Mouse (Mus musculus) erythroid progenitor cell, adult 5-6 weeks (primary cell): Measurements from ENCODE around the gene Gm5089. TPM values are rescaled to one million over a fixed set of nuclear protein-coding genes. Genes with fewer than 3 reads are reported as not detected.

ENCODE experiments used
- ATAC-seq: replicated peaks from 2 replicates; pipeline ENCODE4 v1.8.0; 2016; ENCODE audit warnings: moderate number of reproducible peaks, mild to moderate bottlenecking, moderate TSS enrichment, inconsistent platforms; ENCODE audit not compliant: poor library complexity, low FRiP score, severe bottlenecking
- total RNA-seq, 2 experiments: library from RNA; stranded (forward) in 1 of 2; stranded (reverse) in 1 of 2; fragments of 150-400 nt in 1 of 2; fragments of 186-747, 209-891 nt in 1 of 2; gene quantifications; 2 replicates each; pipeline versions ENCODE4 v1.2.3 to v1.2.4; 2015 to 2017; ENCODE audit warnings: low replicate concordance in 2 of 2

The Gm5089 gene
- total RNA-seq (2015; ENCODE audit: low replicate concordance) (not detected in 2 replicates), total RNA-seq (2017; ENCODE audit: low replicate concordance) (not detected in 2 replicates)

GRCm38 (mm10) chr14:122450496-122451382 is at the start of gene Gm5089:
Gene Gm5089, minus strand, starts transcription at chr14:122451115.
- no peak for ATAC-seq

DNA sequence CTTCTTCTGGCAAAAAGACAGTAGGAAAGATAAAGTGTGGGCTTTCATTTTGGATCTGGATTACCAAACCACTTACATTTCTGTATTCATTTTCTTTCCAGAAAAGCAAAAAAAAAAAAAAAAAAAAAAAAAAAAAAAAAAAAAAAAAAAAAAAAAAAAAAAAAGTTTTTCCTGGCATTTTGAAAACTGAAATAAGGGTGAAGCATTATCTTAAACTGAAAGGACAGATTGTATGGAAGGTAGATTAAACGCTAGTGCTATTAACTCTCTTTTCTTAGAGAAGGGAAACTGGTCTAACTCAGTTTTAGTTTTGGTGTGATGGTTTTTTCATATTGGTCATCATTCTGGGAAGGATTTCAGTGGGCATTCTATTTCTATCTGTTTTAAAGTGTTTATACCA is 41.1 kb upstream of the Gm5089 start:
- no peak for ATAC-seq

- ATAC-seq = no peak
Measured at GRCm38 (mm10) chr14:122491521-122491920, 40.6 kb upstream of the Gm5089 start.

DNA sequence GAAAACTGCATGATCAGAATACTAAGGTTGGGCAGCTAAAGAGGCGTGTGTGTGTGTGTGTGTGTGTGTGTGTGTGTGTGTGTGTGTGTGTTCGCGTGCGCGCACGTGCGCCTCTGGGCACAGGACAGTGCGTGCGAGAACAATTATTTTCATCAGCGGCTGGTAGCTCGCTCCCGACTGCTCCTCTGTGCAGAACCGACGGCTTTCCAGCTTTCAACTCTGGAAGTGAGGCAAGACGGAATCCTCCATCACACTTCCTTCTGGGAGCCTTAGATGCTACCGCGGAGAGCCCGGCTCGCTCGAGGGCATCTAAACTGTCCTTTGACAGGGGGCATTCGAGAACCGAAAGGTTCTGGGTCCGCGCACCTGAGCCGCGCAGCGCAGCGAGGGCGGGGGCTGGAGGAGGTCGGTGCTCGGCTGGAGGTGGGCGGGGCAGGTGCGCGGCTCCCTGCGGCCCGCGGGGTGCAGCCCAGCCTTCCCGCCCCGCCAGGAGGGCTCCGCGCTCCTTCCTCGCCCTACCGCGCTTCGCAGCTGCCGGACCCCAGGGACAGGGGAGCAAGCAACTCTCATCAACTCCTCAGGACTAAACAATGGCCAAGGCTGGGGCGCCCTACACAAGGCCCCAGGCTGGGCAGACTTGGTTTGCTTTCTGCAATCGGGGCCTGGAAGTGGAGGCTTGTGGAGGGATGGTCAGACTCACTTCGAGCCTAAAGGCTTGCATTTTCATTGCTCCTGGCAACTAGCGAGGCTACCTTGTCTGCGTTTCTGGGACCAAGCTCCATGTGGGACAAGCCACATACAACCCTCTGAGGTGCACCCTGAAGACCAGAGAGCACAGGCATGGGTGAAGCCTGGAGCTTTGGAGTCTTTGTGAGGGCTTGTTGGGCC is 39.8 kb upstream of the Gm5089 start, which contains the start of gene Gm10837:
Gene Gm10837, plus strand, starts transcription at position 146 of the 888 bp plus-strand sequence.
- no peak for ATAC-seq

DNA sequence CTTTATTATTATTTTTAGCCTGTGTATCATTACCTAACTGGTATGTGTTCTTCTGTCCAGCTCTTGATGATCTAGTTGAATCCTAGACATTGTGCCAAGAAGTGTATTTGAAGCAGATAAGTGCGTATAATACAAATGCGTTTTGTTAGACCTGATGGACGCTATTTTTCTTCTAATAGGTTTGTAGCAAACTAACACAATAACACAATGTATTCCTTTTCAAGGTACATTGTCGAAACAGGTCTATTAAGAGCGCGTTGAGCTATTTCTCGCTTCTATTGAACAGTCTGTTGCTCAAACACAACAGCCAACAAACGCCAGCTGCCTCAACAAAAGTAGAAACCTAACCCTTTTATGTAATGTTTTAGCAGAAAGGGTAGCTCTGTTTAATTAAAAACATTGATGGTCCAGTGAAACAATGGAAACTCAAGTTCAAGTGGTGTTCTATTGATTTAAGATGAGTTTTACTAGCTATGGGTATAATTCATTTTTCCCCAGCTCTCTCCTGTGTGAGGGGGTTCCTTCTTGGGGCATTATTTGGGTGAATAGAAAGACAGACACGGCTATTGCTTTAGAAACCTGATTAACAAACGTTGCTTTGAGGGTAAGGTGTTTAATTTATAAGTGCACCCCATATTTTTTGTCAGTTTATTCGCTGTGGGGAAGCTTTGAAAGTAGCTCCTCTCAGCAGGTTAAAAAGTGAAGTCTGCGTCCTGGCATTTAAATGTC is 38.9 kb upstream of the Gm5089 start:
- no peak for ATAC-seq

DNA sequence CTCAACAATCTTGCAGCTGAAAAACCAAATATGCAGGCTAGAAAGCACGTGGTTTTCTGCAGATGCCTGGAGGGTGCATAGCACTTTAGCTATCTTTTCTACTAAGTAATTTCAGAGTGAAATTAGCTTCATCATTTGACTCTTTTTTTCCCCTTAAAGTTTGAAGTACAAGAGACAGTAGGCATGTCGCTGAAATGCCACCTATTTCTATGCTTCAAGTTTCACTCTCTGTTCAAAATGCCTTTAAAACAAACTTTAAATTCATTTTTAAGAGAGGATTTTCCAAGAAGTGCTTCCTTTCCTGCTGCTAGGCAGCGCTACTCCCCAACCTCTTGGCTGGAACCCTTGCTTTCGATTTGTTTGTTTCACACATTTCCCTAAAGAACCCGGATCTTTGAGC is 38.1 kb upstream of the Gm5089 start:
- no peak for ATAC-seq

DNA sequence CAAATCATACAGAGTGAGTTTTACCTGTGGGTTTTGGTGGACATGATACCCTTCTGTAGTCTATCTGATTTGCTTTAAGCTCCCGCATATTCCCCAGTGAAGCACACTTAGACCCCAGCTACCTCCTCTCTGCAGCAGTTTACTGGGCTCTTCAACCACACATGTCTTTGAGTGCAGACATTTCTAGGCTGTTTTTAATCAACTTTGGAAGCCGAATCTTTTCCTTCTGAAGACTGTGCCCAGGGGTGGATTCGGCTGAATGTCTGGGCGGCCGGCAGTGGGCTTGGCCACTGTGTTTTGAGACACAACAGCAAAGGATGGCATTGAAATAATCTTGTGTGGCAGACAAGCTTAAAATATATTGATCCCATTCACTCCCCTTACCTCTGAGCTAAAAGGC is 36.5 kb upstream of the Gm5089 start:
- no peak for ATAC-seq

DNA sequence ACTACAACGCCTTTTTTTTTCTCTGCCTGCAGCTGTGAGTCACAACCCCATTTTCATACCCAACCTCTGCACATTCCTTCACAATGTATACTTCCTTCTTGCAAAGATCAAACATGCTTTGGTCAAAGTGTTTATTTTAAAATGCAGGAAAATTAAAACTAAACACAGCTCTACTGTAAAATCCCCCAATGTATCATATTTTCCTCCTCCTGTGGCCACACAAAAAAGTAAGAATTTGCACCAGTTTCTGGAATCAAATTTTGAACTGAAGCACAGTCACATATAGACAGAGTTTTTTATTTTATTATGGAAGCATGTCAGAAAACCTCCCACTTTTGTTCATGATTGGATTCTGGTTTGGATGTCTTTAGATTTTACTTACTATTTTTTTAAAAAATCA is 35.7 kb upstream of the Gm5089 start:
- ATAC-seq = no peak

GRCm38 (mm10) chr14:122485635-122486181 is 34.8 kb upstream of the Gm5089 start:
- ATAC-seq = no peak

DNA sequence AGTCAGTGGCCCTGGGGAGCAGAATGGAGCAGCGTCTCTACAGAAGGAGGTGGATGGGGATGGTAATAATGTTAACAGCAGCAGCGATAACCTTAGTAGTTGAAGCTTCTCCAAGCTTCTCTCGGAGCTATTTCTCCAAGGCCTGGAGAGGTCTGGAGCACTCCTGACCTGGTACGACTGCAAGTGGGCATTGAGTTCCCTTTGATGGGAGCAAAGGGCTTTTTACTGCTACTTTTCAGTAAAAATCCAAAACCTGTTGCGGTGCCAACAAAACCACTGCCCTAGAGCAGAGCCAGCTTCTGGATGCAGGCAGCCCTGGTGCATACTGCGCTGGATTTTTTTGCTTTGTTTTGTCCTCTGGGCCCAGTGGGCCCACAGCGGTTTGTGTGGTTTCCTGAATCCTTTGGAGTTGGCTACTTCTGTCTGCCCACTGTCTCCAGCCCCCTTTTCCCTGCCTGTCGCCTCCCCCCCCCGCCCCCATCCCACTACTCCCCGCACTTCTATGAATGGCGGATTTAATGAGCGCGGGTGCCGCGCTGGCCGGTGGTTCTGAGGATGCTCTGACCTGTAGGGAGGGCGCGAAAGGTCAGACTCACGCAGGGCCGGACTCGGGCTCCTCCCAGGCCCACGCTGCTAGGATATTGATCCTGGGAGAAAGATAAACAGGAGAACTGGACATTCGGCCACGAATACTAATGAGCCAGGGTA is 34.1 kb upstream of the Gm5089 start:
- ATAC-seq = no peak

DNA sequence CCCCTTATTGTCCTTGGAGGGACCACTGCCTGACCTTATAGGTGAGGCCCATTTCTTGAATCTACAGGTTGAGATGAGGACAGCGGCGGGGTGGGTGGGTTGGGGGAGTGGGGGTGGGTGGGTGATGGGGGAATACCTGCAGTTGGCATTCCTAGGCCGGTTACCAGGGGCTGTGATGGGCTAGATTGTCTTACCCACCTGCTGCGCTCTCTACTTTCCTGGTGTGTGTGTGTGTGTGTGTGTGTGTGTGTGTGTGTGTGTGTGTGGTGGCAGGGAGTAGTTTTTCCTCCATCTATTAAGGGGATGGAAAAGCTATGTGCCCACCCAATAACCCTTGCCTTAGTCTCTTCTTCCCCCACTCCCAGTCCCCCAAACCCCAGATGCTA is 33.5 kb upstream of the Gm5089 start:
- ATAC-seq = no peak

GRCm38 (mm10) chr14:122483556-122484421 is 32.9 kb upstream of the Gm5089 start:
- no peak for ATAC-seq

GRCm38 (mm10) chr14:122483024-122483385 is 32.1 kb upstream of the Gm5089 start:
- no peak for ATAC-seq

DNA sequence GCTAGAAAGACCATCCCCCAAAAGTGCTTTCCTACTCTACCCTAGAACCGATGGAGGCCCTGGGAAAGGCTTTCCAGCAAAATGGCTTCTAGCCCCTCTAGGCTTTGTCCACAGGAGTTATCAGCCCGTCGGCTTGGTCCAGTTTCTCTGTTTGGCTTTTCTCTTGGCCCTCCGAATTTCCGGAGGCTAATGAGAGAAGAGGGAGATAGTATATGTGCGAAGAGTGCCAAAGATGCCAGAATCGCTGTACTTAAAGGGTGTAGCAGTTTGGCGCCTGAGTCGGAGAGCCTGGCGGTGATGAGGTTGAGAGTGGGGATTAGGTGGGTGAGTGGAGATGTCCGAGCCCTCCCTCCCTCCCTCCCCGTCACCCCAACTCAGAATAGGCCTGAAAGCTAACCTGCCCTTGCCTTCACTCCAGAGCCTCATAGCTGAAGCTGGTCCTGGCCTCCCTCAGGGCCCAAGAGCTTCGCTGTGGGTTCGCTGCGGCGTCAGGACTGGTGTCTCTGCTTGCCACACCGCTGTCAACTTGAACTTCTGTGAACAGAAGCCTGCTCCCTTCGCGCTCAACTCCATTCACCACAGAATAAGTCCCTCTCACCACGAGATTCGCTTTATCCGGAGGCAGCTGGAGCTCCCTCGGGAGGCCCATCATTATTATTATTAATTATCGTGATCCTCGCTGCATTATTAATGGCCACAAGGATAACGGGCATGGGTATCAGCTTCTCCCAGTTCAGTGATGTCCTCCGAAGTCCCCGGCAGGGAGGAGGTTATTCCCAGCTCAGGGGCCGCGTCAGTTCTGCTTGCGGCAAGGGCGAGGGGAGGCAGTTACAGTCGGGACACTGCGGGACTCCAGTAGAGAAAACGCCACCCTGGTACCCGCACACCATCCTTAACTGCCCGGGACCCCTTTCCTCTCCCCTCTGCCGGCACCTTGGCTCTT is 31.4 kb upstream of the Gm5089 start:
- no peak for ATAC-seq

- no peak for ATAC-seq
Measured at GRCm38 (mm10) chr14:122481181-122481580, 30.3 kb upstream of the Gm5089 start.

DNA sequence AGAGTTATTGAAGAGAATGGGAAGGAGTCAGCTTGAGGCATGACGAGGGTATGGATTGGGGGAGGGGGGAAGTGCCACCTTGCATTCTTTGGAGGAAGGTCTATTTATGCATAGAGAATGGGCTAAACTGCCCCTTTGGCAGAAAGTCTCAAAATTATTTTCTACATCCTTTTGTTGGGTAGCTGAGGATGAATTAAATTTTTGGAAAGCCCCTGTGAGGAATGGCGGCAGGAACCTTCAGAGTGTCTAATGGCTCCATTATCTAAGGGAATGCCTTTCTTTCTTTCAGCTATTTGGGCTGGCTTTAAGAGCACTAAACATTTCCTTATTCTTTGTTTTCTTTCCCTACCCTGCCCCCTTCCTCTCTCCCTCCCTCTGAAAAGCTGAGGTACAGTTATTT is 29.4 kb upstream of the Gm5089 start:
- ATAC-seq = no peak

DNA sequence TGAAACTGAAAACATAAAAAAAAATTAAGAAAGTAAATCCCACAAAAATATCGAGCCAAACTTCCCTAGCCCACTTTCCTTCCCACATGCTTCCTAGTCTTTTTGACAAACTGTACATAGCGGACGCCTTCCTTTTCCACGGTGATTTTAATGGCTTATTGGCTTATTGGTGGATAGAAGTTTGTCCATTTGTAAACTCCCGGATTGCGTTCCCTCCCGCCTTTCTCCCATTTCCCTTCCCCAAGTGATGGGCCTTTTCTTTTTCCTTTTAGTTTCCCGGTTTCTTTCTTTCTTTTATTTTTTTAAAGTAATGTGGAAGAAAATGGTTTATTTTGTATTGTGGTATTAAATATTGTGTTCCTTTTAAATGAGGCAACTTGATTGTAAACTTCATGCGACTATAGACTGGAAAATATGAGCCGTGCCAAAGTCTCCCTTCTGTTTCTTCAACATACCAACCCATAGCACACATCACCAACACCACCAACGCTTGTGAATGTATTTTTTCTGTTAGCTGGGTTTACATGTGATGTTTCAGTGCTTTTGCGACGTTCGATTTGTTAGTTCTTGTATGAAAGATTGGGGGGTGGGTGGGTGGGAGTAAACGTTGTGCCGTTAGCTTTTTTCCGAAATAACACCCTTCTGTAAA is 28.7 kb upstream of the Gm5089 start:
- no peak for ATAC-seq
